Mouse (Mus musculus) left cerebral cortex, adult 2 months (tissue): ENCODE measurements around the gene Psmd11. TPM values are rescaled to one million over a fixed set of nuclear protein-coding genes. Genes with fewer than 3 reads are reported as not detected.

Source experiments
- DNase-seq, 2 experiments: peaks; one replicate each; pipeline ENCODE4 v3.0.0; 2021 to 2022; ENCODE audit warnings: low spot score in 2 of 2, mixed read lengths in 1 of 2; ENCODE audit errors: extremely low spot score in 1 of 2
- H3K27ac ChIP-seq: fragments of 200-600 bp; 2 replicates; pipeline ENCODE4 v1.8.1; 2022
- H3K4me3 ChIP-seq: fragments of 200-600 bp; 2 replicates; pipeline ENCODE4 v1.8.1; 2022
- CTCF ChIP-seq: fragments of 200-600 bp; IDR thresholded peaks from 2 replicates; pipeline ENCODE4 v1.8.1; 2022; ENCODE audit warnings: antibody characterized with exemption, mild to moderate bottlenecking, moderate library complexity
- intact Hi-C: fragments of 180-260 bp; cut with DNase I; formaldehyde crosslinking; loops from one replicate; pipeline ENCODE4 v1.15.1; 2025
- total RNA-seq, 2 experiments: library from RNA; stranded (reverse); gene quantifications; 2 replicates each; pipeline ENCODE4 v1.2.3; 2021

Psmd11 gene
- total RNA-seq, 2 experiments from 2014 or later = 102 to 103 TPM

DNA sequence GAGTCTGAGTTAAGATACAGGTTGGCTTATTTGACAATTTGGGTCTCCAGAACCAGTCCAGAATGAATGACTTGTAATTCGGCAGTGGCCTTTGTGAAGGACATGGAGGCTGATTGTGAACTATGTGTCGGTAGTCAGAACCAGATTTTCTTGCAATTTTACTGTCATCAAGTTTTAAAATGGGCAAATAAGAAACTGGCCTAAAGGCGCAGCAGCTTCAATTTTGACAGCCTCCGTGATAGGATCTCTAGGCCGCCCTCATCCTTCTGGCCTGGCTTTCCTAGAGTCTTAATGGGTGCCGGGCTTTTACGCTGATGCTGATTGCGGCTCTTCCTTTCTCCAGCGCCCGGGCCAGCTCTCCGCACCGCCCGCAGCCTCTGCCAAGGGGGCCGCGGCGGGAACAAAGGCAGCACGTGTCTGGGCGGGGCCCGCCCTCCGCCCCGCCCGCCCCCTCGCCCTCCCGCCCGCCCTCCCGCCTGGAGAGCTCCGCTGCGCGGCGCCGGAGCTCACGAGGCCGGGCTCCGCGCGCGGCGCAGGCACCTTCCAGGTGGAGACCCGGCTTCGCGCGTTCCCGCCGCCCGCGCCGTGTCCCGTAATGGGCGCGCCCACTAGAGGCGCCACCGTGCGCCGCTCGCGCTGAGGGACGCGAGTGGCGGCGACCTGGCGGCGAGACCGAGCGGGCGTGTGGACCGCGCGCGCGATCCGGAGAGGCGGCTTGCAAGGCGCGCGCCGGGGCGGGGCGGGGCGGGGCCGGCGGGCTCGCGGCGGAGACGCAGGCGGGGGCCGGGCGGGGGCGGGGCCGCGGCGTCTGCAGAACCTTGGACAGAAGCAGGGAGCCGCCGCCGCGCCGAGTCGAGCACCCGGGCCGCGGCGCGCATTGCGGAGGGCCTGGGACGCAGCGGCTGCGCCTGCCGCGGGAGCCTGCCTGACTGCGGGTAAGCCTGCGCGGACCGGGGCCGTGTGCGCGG lies 48.1 kb downstream of the Psmd11 start, which contains the start of gene Cdk5r1:
Cdk5r1 (plus strand) TSS at position 802 of the 968 bp plus-strand sequence.
- TF ChIP-seq CTCF = peak; percentile 56
- peak within 1 kb of the TSS; percentile 88 for H3K4me3 ChIP-seq
- intact Hi-C loops = loop anchor here (2.0 kb wide), 2 partner anchors 126 to 194 kb away; no protein-coding TSS in a partner anchor
- DNase-seq = peak; percentile 92 to 94
- H3K27ac ChIP-seq = peak within 1 kb of the TSS; percentile 96

DNA sequence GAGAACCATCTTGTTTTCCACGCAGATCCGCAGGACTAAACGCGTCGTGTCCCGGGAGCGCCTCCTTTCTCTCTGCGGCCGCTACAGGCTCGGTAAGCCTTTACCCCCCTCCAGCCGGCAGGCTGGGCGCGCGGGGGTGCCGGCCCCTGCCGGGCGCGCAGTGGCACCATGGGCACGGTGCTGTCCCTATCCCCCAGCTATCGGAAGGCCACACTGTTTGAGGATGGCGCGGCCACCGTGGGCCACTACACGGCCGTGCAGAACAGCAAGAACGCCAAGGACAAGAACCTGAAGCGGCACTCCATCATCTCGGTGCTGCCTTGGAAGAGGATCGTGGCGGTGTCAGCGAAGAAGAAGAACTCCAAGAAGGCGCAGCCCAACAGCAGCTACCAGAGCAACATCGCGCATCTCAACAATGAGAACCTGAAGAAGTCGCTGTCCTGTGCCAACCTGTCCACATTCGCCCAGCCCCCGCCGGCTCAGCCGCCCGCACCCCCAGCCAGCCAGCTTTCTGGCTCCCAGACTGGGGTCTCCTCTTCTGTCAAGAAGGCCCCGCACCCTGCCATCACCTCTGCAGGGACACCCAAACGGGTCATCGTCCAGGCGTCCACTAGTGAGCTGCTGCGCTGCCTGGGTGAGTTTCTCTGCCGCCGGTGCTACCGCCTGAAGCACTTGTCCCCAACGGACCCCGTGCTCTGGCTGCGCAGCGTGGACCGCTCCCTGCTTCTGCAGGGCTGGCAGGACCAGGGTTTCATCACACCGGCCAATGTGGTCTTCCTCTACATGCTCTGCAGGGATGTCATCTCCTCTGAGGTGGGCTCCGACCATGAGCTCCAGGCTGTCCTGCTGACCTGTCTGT lies 49.2 kb downstream of the Psmd11 start:
- TF ChIP-seq CTCF = no peak
- peak in 1 of 2 experiments; percentile 52 for DNase-seq
- intact Hi-C loops = loop anchor here (2.0 kb wide), 2 partner anchors 125 to 193 kb away; no protein-coding TSS in a partner anchor
- H3K27ac ChIP-seq = peak overlapping the region; percentile 96
- H3K4me3 ChIP-seq = peak overlapping the region; percentile 88

DNA sequence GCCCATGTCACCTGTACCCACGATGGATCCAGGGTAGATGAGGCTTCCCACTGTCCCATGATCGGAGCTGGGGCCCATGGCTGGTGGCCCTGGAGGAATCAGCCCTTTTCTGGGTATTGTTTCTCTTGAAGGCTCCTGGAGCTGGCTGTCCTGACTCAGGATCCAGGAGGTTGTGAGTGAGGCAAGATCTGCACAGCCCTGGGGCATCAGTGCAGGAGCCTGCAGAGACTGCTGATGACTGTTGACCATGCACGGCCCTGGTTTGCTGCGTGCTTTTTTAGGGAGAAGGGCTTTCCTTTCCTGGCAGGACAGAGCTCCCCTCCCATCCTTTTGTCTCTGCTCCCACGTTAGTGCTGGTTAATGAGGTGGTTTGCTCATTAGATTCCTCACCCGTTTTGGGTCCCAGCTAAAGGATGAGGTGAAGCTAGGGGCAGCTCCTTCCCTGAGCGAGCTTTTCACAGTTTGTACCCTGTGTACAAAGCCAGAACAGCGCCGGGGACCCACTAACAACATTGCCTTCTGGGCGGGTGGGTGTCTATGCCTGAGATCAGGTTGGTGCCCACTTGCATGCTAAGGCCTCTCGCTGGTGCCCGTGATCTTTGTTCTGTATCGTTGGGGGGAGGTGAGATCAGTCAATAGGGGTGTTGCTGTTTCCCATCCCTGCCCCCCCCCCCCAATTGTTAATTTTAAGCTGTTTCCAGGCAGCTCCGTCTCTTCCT lies 50.4 kb downstream of the Psmd11 start:
- peak in 1 of 2 experiments; percentile 20 for DNase-seq
- peak overlapping the region; percentile 96 for H3K27ac ChIP-seq
- H3K4me3 ChIP-seq = peak overlapping the region; percentile 88
- intact Hi-C loops = no loop called here
- TF ChIP-seq CTCF = no peak

GRCm38 (mm10) chr11:80479425-80479824 lies 51.0 kb downstream of the Psmd11 start:
- TF ChIP-seq CTCF = no peak
- DNase-seq = peak in 1 of 2 experiments; percentile 35
- intact Hi-C loops = no loop called here

DNA sequence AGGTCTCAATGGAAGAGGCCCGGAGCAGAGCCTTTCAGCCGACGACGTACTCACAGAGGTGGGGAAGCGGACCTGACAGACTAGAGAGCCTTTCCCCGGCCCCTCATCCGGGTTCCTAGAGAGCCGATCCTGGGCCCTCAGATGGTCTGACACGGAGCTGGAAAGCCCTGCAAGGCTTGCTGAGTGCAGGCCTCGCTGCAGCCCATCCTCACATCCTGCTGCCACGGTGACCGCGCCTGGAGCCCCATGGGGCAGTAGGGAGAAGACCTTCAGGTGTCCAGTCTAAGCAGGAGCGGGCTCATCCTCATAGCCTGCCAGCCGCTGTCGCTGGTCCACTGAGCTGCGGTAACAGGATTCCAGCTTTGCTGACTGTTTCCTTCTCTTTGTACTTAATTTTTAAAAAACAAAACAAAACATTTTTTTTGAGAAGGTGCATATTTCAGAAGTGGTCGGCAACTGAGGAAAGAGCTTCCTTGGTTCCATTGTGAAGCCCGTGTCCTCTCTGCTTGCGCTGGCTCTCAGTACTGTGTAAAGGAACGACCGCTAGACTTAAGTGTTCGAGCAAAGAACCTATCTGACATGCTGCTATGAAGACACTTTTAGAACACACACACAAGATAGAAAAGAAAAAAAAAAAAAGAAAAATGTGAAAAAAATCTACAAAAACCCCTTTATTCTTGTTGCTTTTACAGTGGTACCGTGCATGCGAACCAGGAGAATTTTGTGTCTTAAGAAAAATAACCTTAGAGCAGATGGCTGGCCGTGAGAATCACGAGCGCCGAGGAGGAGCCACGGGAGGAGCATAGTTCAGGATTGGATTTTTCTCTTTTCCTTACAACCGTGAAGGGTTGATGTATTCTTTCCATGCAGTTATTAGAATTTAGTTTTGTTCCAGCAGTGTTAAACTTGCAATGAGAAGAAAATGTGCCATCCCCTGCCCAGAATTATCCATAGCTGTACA lies 51.8 kb downstream of the Psmd11 start:
- intact Hi-C loops = no loop called here
- H3K27ac ChIP-seq = peak overlapping the region; percentile 96
- no peak for TF ChIP-seq CTCF
- H3K4me3 ChIP-seq = peak overlapping the region; percentile 88
- DNase-seq = peak in 1 of 2 experiments; percentile 38

More at GRCm38 (mm10) chr11:80479425-80479824, 51.0 kb downstream of the Psmd11 start:
- H3K27ac ChIP-seq = peak overlapping the region; percentile 96
- H3K4me3 ChIP-seq = peak overlapping the region; percentile 88

- Histone ChIP-seq H3K27ac (peak overlapping the region; percentile 96), H3K4me3 (peak overlapping the region; percentile 88)
- TF ChIP-seq CTCF = no peak; the same call in 1 of the 2 replicates
- peak in 1 of 2 experiments; percentile 33 for DNase-seq
- intact Hi-C loops = no loop called here
Measured at GRCm38 (mm10) chr11:80481409-80482050, 53.1 kb downstream of the Psmd11 start.

DNA sequence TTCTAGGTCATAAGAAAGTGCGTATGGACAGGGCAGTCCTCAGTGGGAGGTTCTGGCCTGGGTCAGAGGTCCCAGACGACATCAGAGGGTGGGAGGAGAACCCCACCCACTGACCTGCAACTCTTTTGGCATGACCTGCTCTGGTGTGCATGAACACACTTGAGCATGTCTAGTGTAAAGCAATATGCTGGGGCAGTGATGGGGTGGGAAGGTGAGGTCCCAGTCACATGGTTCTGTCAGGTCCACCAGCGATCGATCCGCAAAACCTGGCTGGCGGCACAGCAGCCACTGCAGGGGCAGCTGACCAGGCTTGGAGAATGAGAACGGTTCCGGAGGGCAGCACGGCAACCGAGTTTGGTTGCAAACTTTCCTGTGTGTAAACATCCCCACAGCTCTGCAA lies 53.9 kb downstream of the Psmd11 start:
- intact Hi-C loops = no loop called here

DNA sequence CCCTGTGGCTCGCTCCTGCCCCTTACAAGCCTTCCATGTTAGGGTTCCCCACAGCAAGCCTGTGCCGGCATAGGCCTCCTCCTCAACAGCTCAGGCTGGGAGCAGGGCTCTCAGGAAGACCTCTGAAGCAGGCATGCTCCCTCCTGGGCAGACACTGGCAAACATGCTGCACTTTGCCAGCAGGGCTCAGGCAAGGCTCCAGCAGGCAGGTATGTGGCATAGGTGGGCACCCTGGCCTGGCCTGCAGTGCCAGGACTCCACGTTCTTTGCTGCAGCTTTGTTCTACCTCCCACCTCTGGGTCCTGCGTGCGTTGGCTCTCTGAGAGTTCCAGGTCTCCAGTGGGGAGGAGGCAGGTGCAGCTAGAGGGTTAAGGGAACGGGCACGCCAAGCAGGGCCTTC lies 54.5 kb downstream of the Psmd11 start:
- H3K4me3 ChIP-seq = peak overlapping the region; percentile 88
- peak overlapping the region; percentile 96 for H3K27ac ChIP-seq
- intact Hi-C loops = no loop called here
- DNase-seq = peak in 1 of 2 experiments; percentile 41
- TF ChIP-seq CTCF = no peak

More for the DNA sequence above, 53.9 kb downstream of the Psmd11 start:
- TF ChIP-seq CTCF = no peak
- DNase-seq = no peak
- Histone ChIP-seq H3K4me3 (peak overlapping the region; percentile 88), H3K27ac (peak overlapping the region; percentile 96)

- intact Hi-C loops = loop anchor here (2.0 kb wide), 2 partner anchors 119 to 131 kb away; no protein-coding TSS in a partner anchor
- Histone ChIP-seq H3K27ac (peak overlapping the region; percentile 96), H3K4me3 (peak overlapping the region; percentile 13; the same call in 1 of the 2 replicates)
- no peak for TF ChIP-seq CTCF
- peak in 1 of 2 experiments; percentile 18 for DNase-seq
Measured at GRCm38 (mm10) chr11:80483536-80484067, 55.2 kb downstream of the Psmd11 start.
